Mouse (Mus musculus): ENCODE data around the gene Ddx4.

The Ddx4 gene

DNA sequence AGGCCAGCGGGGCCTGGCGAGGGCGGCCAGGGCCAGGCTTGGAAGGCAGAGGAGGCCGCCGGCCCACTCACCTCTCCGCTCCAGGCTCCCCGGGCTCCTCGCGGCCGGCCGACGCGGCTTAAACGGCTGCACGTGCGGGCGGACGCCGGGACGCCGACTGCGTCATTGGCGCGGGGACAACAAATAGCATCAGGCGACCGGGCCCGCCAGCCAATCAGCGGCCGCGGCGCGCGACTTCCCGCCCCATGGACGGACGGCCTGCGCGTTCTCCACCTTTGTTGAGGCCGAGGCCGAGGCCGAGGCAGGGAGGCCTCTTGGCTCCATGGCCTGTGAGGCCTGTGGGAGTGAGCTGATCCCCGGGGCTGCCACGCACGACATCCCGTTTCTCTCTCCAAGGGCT, at the start of gene Ddx4:
TSS of gene Ddx4 (minus strand) at position 271 of the 400 bp plus-strand sequence.
- no peak for DNase-seq

GRCm38 (mm10) chr13:112701256-112701655, 49.0 kb upstream of the Ddx4 start:
- no peak for DNase-seq

GRCm38 (mm10) chr13:112695526-112696240, 43.4 kb upstream of the Ddx4 start:
- DNase-seq = no peak

DNA sequence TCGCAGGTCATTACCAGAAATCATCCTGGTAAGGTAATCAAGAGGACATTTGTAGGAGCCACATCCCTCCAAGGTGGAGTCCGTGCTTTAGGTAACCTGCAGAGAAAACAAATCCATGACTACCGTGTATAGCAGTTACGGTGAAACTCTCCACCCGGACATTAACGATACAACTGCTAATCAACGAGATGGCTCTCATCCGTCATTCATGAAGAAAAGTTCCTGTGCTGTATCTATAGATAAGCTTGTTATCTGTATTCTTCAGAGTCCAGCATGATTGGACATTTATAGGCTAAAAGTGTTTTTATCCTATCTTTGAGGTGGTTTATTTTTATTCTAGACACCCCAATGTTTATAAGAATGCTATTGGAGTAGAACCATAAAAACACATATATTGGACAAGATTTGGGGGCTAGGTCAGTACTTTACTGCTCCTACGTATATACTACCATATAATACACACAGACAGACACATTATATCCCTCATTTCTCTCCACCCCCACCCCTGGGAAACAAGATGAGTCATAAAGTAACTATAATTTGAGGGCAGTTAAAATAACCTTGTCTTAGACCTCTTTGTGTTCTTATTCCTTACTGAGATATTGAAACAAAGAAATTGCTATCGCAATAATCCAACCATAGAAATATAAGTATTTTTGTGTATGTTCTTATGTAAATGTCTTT, 40.7 kb upstream of the Ddx4 start:
- no peak for DNase-seq

DNA sequence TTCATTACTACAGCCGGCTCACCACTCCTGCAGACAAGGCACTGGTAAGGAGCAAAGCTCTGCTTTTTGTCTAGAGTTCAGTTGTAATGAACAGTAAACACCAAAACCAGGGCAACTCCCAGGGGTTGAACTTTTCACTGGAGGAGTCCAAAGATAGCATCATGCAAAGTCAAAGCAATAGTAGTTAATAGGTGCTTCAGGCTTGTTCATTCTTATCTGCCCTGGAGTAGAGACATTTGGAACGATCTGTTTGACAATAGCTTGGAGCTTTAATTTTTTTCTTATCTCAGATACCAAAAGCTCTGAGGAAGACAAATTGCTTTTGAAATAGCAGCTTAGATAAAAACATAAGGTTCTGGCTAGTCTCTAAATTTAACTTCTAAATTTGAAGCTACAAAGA, 33.9 kb upstream of the Ddx4 start:
- no peak for DNase-seq

DNA sequence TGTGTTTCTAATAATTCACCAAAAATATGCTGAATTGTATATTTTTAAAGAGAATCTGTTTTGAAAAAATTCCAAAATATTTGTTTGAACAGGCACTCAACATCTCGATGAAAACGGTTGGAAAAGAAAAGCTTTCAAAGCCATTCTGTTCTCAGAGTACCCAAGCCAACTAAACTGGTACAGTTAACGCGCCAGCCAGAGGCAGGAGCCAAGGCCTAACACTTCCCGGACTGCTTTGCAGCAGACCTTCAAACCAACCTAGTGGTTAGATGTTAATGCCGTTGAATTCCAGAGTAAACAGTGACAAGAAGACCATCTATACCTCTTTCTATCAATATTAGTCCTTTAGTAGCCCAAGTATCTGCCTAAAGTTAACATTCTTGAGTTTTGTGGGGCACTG, 31.7 kb upstream of the Ddx4 start:
- DNase-seq = no peak

DNA sequence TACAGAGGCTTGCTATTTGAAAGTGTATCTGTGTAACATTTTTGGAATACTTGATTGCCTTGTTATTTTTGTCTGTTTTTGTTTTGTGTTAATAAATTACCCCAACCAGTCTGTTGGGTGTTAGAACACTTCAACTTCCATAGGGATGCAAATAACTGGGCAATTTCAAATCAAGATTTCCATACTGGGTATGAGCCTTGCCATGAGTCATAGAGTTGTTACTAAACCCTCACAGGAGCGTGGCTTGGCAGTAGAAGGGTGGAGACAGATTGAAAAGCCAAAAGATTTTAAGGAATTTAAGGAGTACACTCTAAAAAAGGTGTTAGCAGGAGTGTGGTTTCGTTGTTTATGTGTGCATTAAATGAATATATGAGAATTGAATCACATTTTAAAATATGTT, 31.0 kb upstream of the Ddx4 start:
- DNase-seq = no peak

GRCm38 (mm10) chr13:112678154-112678553, 25.9 kb upstream of the Ddx4 start:
- no peak for DNase-seq

DNA sequence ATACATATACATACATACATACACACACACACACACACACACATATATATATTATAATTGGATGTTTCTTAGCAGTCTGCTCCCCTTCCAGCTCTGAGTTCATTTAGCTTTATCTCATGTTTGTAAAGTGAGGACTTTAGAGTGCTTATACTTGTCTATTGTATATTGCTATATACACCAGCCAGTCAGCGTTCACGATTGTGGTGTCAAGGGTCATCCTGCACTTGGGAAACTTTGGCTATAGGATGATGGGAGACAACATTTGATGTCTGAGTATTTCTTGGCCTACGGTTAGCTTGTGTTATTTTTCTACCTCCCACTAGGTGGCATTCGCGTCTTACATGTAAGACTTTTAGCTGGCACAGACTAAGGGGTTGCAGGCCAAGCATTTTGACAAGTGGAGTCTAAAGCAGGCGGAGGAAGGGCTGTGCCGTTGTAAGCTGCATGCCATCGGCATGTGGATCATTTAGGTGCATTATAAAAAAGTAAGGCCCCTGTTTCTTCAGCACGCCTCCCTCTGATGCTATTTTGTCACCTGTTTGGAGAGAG, 21.7 kb upstream of the Ddx4 start:
- peak in 1 of 2 experiments; percentile 12 for DNase-seq

GRCm38 (mm10) chr13:112672797-112673196, 20.5 kb upstream of the Ddx4 start:
- DNase-seq = no peak

DNA sequence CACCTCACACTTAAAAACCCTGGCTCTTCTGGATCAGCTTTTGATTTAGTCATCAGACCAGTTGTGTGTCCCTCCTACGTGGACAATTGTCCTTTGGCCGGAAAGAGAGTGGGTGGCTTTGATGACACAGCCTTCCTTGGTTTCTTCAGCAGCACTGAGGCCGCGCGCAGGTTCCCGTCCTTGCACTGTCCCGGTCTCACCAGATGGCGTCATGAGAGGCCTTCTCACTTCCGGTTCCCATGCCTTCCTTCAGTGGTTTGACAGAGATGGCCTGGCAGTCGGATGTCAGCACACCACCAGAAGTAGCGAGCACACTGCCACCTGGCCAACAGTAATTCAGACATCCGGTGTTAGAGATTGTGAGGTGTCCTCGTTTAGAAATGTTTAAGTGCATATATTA, 19.4 kb upstream of the Ddx4 start:
- no peak for DNase-seq

DNA sequence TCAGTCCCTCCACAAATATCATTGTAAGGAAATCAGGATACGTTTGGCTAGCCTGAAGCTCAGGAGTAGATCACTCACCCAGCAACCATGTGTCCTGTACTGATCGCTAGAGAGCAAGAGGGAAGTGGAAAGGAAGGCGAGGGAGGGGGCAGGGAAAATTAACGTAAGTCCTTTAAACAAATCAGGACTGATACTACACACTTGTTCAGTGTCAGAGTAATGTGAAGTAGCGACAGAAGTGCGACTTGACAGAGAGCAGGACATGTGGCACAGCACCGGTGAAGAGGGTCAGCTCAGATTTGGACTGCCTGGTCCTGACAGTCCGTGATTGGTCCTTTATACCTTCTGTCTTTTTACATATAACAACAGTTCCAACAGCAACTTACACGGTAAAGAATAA, 14.9 kb upstream of the Ddx4 start:
- no peak for DNase-seq

DNA sequence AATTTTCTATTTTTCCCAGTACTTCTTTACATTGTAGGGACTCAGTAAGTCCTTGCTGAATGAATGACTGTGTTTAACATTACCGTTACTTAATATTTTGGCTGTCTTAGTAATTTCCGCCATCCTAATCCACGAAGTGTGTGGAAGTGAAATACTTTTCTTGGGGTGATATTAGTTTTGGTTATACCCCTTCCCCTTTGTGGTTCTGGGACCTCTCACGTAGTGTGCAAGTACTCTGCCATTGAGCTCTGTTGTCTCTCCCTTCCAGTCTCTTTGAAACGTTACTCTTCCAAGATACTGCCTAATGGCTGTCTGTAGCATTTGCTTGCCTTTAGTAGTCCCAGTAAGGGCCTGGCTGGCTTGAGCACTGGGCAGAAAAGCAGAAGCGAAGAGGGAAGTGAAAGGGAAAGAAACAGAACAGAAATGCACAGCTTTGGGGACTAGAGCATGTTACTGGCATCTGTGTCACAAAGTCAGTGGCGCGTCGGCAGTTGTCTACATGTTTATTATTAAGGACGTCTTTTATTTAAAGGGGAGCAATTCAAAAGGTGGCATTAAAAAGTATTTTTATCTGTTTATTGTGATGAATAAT, 14.3 kb upstream of the Ddx4 start:
- DNase-seq = no peak

DNA sequence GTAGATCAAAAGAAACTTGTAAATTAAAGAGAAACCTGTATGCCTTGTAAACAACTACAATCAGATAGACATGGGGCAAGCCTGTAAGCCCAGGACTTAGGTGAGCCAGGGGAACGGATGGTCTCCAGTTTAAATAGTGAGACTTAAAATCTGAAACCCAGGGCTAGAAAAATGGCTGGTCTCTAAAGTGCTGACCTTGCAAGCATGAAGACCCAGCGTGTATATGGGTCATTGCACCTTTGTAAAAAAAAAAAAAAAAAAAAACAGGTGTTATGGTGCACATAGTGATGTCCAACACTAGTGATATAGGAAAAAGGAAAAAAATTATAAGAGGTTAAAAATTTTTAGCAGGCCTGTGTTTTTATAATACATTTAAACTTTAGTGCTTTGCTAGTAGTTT, 9.4 kb upstream of the Ddx4 start:
- DNase-seq = no peak

GRCm38 (mm10) chr13:112660574-112661381, 8.5 kb upstream of the Ddx4 start, which contains the start of gene Slc38a9:
Gene Slc38a9, plus strand, starts transcription at chr13:112660751.
- peak; percentile 92 to 93 for DNase-seq

- DNase-seq = no peak
Measured at GRCm38 (mm10) chr13:112659986-112660573, 7.8 kb upstream of the Ddx4 start.

- DNase-seq = no peak
Measured at GRCm38 (mm10) chr13:112651183-112651582, 1.1 kb downstream of the Ddx4 start.

- DNase-seq = no peak
Measured at GRCm38 (mm10) chr13:112645529-112646186, 6.6 kb downstream of the Ddx4 start.

DNA sequence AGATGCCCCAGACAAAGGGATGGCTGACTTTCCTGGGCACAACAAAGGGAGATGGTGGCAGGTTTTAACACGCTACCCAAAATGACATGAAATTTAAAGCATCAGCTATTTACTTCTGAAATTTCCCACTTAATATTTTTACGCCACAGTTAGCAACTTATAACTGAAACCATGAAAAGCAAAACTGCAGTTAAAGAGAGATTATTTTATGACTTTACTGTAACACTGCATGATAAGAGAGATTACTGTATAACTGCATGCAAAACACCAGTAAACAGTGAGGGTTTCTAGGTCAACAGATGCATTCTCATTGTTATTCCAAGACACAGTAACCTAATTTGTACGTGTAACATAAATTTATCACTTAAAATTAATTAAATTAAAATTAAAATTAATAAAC, 7.3 kb downstream of the Ddx4 start:
- no peak for DNase-seq

- DNase-seq = no peak
Measured at GRCm38 (mm10) chr13:112642897-112643296, 9.4 kb downstream of the Ddx4 start.

- no peak for DNase-seq
Measured at GRCm38 (mm10) chr13:112639111-112639510, 13.2 kb downstream of the Ddx4 start.

- no peak for DNase-seq
Measured at GRCm38 (mm10) chr13:112636498-112636897, 15.8 kb downstream of the Ddx4 start.
